Mouse (Mus musculus): Measurements from ENCODE around the gene Arl6ip5.

The Arl6ip5 gene

GRCm38 (mm10) chr6:97210191-97210961 lies at the start of gene Arl6ip5:
Arl6ip5 (plus strand) TSS chr6:97210689.
- peak; percentile 95 for DNase-seq (ENCODE audit: low read depth, low spot score)

- DNase-seq (ENCODE audit: low read depth, low spot score): no peak
These were observed 34.8 kb upstream of the Arl6ip5 start for GRCm38 (mm10) chr6:97175716-97176115.

- DNase-seq (ENCODE audit: low read depth, low spot score): peak; percentile 95
These were observed 31.8 kb upstream of the Arl6ip5 start, which contains the start of gene Tmf1 for GRCm38 (mm10) chr6:97178491-97179366. Tmf1 (minus strand) TSS chr6:97179122.

GRCm38 (mm10) chr6:97179367-97179828 lies 31.1 kb upstream of the Arl6ip5 start:
- DNase-seq (ENCODE audit: low read depth, low spot score): peak; percentile 63

- no peak for DNase-seq (ENCODE audit: low read depth, low spot score)
These were observed 10.1 kb upstream of the Arl6ip5 start for GRCm38 (mm10) chr6:97200437-97200836.

- no peak for DNase-seq (ENCODE audit: low read depth, low spot score)
These were observed 8.0 kb upstream of the Arl6ip5 start for GRCm38 (mm10) chr6:97202477-97202876.

GRCm38 (mm10) chr6:97204252-97204869 lies 6.1 kb upstream of the Arl6ip5 start:
- DNase-seq (ENCODE audit: low read depth, low spot score): no peak

GRCm38 (mm10) chr6:97204952-97205351 lies 5.5 kb upstream of the Arl6ip5 start:
- DNase-seq (ENCODE audit: low read depth, low spot score): no peak

- DNase-seq (ENCODE audit: low read depth, low spot score): peak; percentile 99
These were observed 5.0 kb upstream of the Arl6ip5 start, which contains the start of gene Uba3 for GRCm38 (mm10) chr6:97205439-97205885. Uba3 (minus strand) TSS chr6:97205647.

GRCm38 (mm10) chr6:97207085-97207484 lies 3.4 kb upstream of the Arl6ip5 start:
- DNase-seq (ENCODE audit: low read depth, low spot score): no peak

- DNase-seq (ENCODE audit: low read depth, low spot score): peak; percentile 93
These were observed 2.1 kb upstream of the Arl6ip5 start for GRCm38 (mm10) chr6:97208406-97208805.

GRCm38 (mm10) chr6:97209201-97209600 lies 1.3 kb upstream of the Arl6ip5 start:
- peak; percentile 70 for DNase-seq (ENCODE audit: low read depth, low spot score)

- DNase-seq (ENCODE audit: low read depth, low spot score): no peak
These were observed 738 bp upstream of the Arl6ip5 start for GRCm38 (mm10) chr6:97209751-97210150.

GRCm38 (mm10) chr6:97210962-97211601 lies 593 bp downstream of the Arl6ip5 start:
- peak; percentile 33 for DNase-seq (ENCODE audit: low read depth, low spot score)

GRCm38 (mm10) chr6:97211981-97212380 lies 1.5 kb downstream of the Arl6ip5 start:
- no peak for DNase-seq (ENCODE audit: low read depth, low spot score)

- no peak for DNase-seq (ENCODE audit: low read depth, low spot score)
These were observed 5.8 kb downstream of the Arl6ip5 start for GRCm38 (mm10) chr6:97216154-97216821.

GRCm38 (mm10) chr6:97220672-97221071 lies 10.2 kb downstream of the Arl6ip5 start:
- no peak for DNase-seq (ENCODE audit: low read depth, low spot score)

GRCm38 (mm10) chr6:97221205-97222025 lies 10.9 kb downstream of the Arl6ip5 start:
- DNase-seq (ENCODE audit: low read depth, low spot score): no peak

- no peak for DNase-seq (ENCODE audit: low read depth, low spot score)
These were observed 11.8 kb downstream of the Arl6ip5 start for GRCm38 (mm10) chr6:97222321-97222720.
